21 mouse cellular contexts compared by ENCODE assay signal in the genomic region with DNA sequence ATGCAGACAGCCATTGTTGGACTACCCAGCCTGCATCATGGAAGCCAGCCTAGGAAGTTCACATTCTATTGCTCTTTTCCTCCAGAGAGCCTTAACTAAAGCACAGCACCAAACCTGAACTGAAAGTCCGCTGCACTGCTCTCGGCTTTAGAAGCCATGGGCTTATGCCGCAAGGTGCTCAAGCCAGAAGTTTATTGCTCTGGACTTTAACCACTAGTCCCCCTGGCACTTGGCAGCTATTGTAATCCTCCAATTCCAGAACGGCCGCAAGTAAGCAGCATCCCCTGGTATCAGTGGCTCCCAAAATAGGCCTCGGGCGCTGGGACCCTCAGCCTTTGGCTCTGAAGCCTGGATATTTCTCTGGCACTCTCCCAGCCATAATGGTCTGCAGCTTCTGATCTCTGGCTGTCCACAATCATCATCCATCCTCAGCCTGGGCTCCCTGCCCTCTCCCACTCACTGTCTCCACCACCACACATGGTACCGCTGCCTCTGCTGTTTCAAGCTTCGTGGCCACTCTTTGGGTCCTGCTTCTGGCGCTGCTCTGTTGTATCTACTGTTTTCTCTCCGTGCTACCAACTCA. TPM values are rescaled to one million over a fixed set of nuclear protein-coding genes. Genes with fewer than 3 reads are reported as not detected.
A peak's percentile ranks its signal among the peaks of the same experiment; 100 is the strongest.
DNase-seq lines count a peak whose midpoint lies in the region; ATAC-seq and TF ChIP-seq lines count a peak whose summit lies in the region.
"Had no signal": no experiment of that assay in that cellular context is flagged by ENCODE, and none has a peak within 500 bp of the region (broad histone marks: within the 10 kb centered on the region; RNA-seq: fewer than 3 reads in every experiment).

No protein-coding gene starts in this region.

- no peak overlapping the region for H3K9ac ChIP-seq in heart, embryonic 13.5 days
- no peak overlapping the region; the same call in 1 of the 2 replicates for H3K9ac ChIP-seq in heart, postnatal 0 days (replicated peaks; ENCODE audit: low read depth, low read length)
- H3K9ac ChIP-seq in kidney, embryonic 16.5 days (replicated peaks; ENCODE audit: low read length), result no peak overlapping the region
- no peak overlapping the region for H3K9ac ChIP-seq in lung, embryonic 15.5 days
- no peak overlapping the region for H3K9ac ChIP-seq in lung, postnatal 0 days (replicated peaks; ENCODE audit: low read depth)
- H3K9ac ChIP-seq: embryonic facial prominence, embryonic 12.5 days; forebrain, embryonic 15.5 days; hindbrain, embryonic 15.5 days had no signal

- ATAC-seq in heart, embryonic 13.5 days (ENCODE audit: extremely low read depth, insufficient number of reproducible peaks, low FRiP score, low TSS enrichment), result peak; percentile 23; the same call in 1 of the 2 replicates
- peak; percentile 45 for ATAC-seq in heart, postnatal 0 days (ENCODE audit: insufficient read depth, low read depth)
- no peak for ATAC-seq in kidney, embryonic 16.5 days (ENCODE audit: low FRiP score, low TSS enrichment)
- ATAC-seq in lung, embryonic 15.5 days (ENCODE audit: borderline replicate concordance, extremely low read depth, low FRiP score, low TSS enrichment), result 0 out of 2 replicates have a peak, but pooled peaks have one; percentile 19
- no peak for ATAC-seq in lung, postnatal 0 days
- ATAC-seq: activated CD4-positive, CD25-positive, alpha-beta regulatory T cell, adult 4 months; forebrain, embryonic 15.5 days; intestine, embryonic 16.5 days; Patski had no signal

- TF ChIP-seq POLR2A in kidney, adult 2 months (IDR thresholded peaks at IDR 0.05; ENCODE audit: low read depth, low read length), result no peak

- DNase-seq in heart, adult 9 months (ENCODE audit: low spot score in 2 of 2), result no peak
- DNase-seq in heart, postnatal 0 days (ENCODE audit: low spot score), result no peak
- DNase-seq in heart, adult 18-20 months, result no peak
- DNase-seq in kidney, adult 2 months, result peak; percentile 54
- no peak for DNase-seq in lung, postnatal 0 days (ENCODE audit: low spot score)
- DNase-seq: adrenal gland, postnatal 14 days; cerebellum, adult 11-12 months; cerebellum, adult 9-10 months; cerebellum, postnatal 25 days; gastrocnemius, postnatal 36 days; heart, adult 2 months had no signal

- peak overlapping the region; percentile 77 for H3K27ac ChIP-seq in heart, embryonic 13.5 days (replicated peaks)
- peak overlapping the region; percentile 80 for H3K27ac ChIP-seq in heart, postnatal 0 days (ENCODE audit: low read depth)
- H3K27ac ChIP-seq in kidney, adult 2 months (ENCODE audit: insufficient read depth, low read depth, low read length), result no peak overlapping the region
- no peak overlapping the region for H3K27ac ChIP-seq in kidney, embryonic 16.5 days (ENCODE audit: low read length)
- no peak overlapping the region for H3K27ac ChIP-seq in lung, embryonic 15.5 days
- no peak overlapping the region for H3K27ac ChIP-seq in lung, postnatal 0 days (ENCODE audit: low read length)
- H3K27ac ChIP-seq: embryonic facial prominence, embryonic 12.5 days; forebrain, embryonic 15.5 days; heart, adult 2 months; hindbrain, embryonic 15.5 days had no signal

- H3K4me1 ChIP-seq in heart, embryonic 13.5 days, result peaks cover 42% of the 10 kb centered on the region
- peaks cover 22% of the 10 kb centered on the region; the same call in 1 of the 2 replicates for H3K4me1 ChIP-seq in heart, postnatal 0 days (ENCODE audit: control insufficient read depth, insufficient read depth)
- no peaks in the 10 kb centered on the region; the same call in 1 of the 2 replicates for H3K4me1 ChIP-seq in kidney, adult 2 months (ENCODE audit: control insufficient read depth, insufficient read depth, low read length)
- peaks cover 5% of the 10 kb centered on the region; the same call in 1 of the 2 replicates for H3K4me1 ChIP-seq in kidney, embryonic 16.5 days (ENCODE audit: insufficient read depth, low read length)
- no peaks in the 10 kb centered on the region for H3K4me1 ChIP-seq in lung, embryonic 15.5 days
- H3K4me1 ChIP-seq in lung, postnatal 0 days (ENCODE audit: insufficient read depth, low read depth, low read length), result no peaks in the 10 kb centered on the region
- H3K4me1 ChIP-seq: forebrain, embryonic 15.5 days; hindbrain, embryonic 15.5 days had no signal

- TF ChIP-seq EP300 in heart, postnatal 0 days (IDR thresholded peaks at IDR 0.05; ENCODE audit: low read depth), result no peak
- TF ChIP-seq EP300 in lung, postnatal 0 days (IDR thresholded peaks at IDR 0.05), result no peak

- H3K4me2 ChIP-seq in heart, embryonic 13.5 days, result peak overlapping the region; percentile 39
- H3K4me2 ChIP-seq in heart, postnatal 0 days (ENCODE audit: low read depth, low read length), result 0 out of 2 replicates have a peak overlapping the region, but pooled peaks have one; percentile 4
- no peak overlapping the region for H3K4me2 ChIP-seq in kidney, embryonic 16.5 days (replicated peaks; ENCODE audit: low read depth, low read length)
- 0 out of 2 replicates have a peak overlapping the region, but pooled peaks have one; percentile 14 for H3K4me2 ChIP-seq in lung, embryonic 15.5 days
- H3K4me2 ChIP-seq in lung, postnatal 0 days (replicated peaks; ENCODE audit: low read depth, low read length), result no peak overlapping the region
- H3K4me2 ChIP-seq: embryonic facial prominence, embryonic 12.5 days; forebrain, embryonic 15.5 days; hindbrain, embryonic 15.5 days had no signal

- WGBS in heart, embryonic 13.5 days, result 52% methylated on average over 11 of the region's 11 CpGs
- WGBS in heart, postnatal 0 days, result 38% methylated on average over 11 of the region's 11 CpGs
- WGBS in kidney, adult 2 months, result 66% methylated on average over 11 of the region's 11 CpGs
- WGBS in kidney, embryonic 16.5 days, result 83% methylated on average over 11 of the region's 11 CpGs
- WGBS in lung, embryonic 15.5 days, result 77% methylated on average over 11 of the region's 11 CpGs
- 85% methylated on average over 11 of the region's 11 CpGs for WGBS in lung, postnatal 0 days

- no peaks in the 10 kb centered on the region for H3K27me3 ChIP-seq in heart, embryonic 13.5 days (replicated peaks)
- no peaks in the 10 kb centered on the region for H3K27me3 ChIP-seq in heart, postnatal 0 days (ENCODE audit: control insufficient read depth, insufficient read depth, low read length)
- no peaks in the 10 kb centered on the region for H3K27me3 ChIP-seq in kidney, adult 2 months (replicated peaks; ENCODE audit: control insufficient read depth, insufficient read depth, low read length)
- no peaks in the 10 kb centered on the region for H3K27me3 ChIP-seq in kidney, embryonic 16.5 days (ENCODE audit: insufficient read depth, low read length)
- no peaks in the 10 kb centered on the region for H3K27me3 ChIP-seq in lung, embryonic 15.5 days
- no peaks in the 10 kb centered on the region for H3K27me3 ChIP-seq in lung, postnatal 0 days (replicated peaks; ENCODE audit: insufficient read depth, low read length)
- H3K27me3 ChIP-seq: CH12.LX; embryonic facial prominence, embryonic 12.5 days; forebrain, embryonic 15.5 days; hindbrain, embryonic 15.5 days; Patski had no signal

- H3K9me3 ChIP-seq in heart, embryonic 13.5 days, result no peaks in the 10 kb centered on the region
- H3K9me3 ChIP-seq in heart, postnatal 0 days (replicated peaks; ENCODE audit: control insufficient read depth, low read length), result no peaks in the 10 kb centered on the region
- H3K9me3 ChIP-seq in kidney, embryonic 16.5 days (ENCODE audit: low read length), result no peaks in the 10 kb centered on the region
- no peaks in the 10 kb centered on the region for H3K9me3 ChIP-seq in lung, embryonic 15.5 days
- H3K9me3 ChIP-seq in lung, postnatal 0 days (ENCODE audit: low read length), result no peaks in the 10 kb centered on the region
- H3K9me3 ChIP-seq: embryonic facial prominence, embryonic 12.5 days; forebrain, embryonic 15.5 days; hindbrain, embryonic 15.5 days had no signal

- H3K36me3 ChIP-seq in heart, embryonic 13.5 days, result no peaks in the 10 kb centered on the region
- H3K36me3 ChIP-seq in heart, postnatal 0 days (replicated peaks; ENCODE audit: control insufficient read depth, insufficient read depth, low read length), result no peaks in the 10 kb centered on the region
- H3K36me3 ChIP-seq in kidney, adult 2 months (ENCODE audit: control insufficient read depth, insufficient read depth, low read length), result no peaks in the 10 kb centered on the region
- no peaks in the 10 kb centered on the region for H3K36me3 ChIP-seq in kidney, embryonic 16.5 days (ENCODE audit: insufficient read depth, low read length)
- H3K36me3 ChIP-seq in lung, embryonic 15.5 days, result no peaks in the 10 kb centered on the region
- H3K36me3 ChIP-seq in lung, postnatal 0 days (ENCODE audit: insufficient read depth, low read length), result no peaks in the 10 kb centered on the region
- H3K36me3 ChIP-seq: embryonic facial prominence, embryonic 12.5 days; forebrain, embryonic 15.5 days; hindbrain, embryonic 15.5 days had no signal

- no peak for TF ChIP-seq CTCF in heart, postnatal 0 days (IDR thresholded peaks at IDR 0.05; ENCODE audit: low read depth)
- TF ChIP-seq CTCF in kidney, adult 2 months (conservative IDR thresholded peaks at IDR 0.05; ENCODE audit: insufficient read depth, insufficient read length, low read depth, low read length), result no peak
- no peak for TF ChIP-seq CTCF in lung, postnatal 0 days (IDR thresholded peaks at IDR 0.05)

- H3K4me3 ChIP-seq in heart, embryonic 13.5 days, result no peak overlapping the region
- H3K4me3 ChIP-seq in heart, postnatal 0 days (ENCODE audit: low read depth, low read length), result no peak overlapping the region
- no peak overlapping the region for H3K4me3 ChIP-seq in kidney, adult 2 months (ENCODE audit: insufficient read depth, low read depth, low read length)
- H3K4me3 ChIP-seq in kidney, embryonic 16.5 days (ENCODE audit: low read length), result no peak overlapping the region
- H3K4me3 ChIP-seq in lung, embryonic 15.5 days, result no peak overlapping the region
- no peak overlapping the region for H3K4me3 ChIP-seq in lung, postnatal 0 days (ENCODE audit: low read depth, low read length)
- H3K4me3 ChIP-seq: embryonic facial prominence, embryonic 12.5 days; forebrain, embryonic 15.5 days; heart, adult 2 months; hindbrain, embryonic 15.5 days had no signal

RNA-seq across cellular contexts. Expression of a gene that starts 20.9 kb away (rescaled TPM):
- 5.2 and 7.2 TPM in 2 replicates for polyA plus RNA-seq in heart, embryonic 13.5 days (2015; fragmentation: Nextera tagmentation; extraction: Ambion mirVana)
- total RNA-seq in heart, postnatal 0 days (2014; rRNA removed; ENCODE audit: low replicate concordance), result 9.1 and 16.3 TPM in 2 replicates
- polyA plus RNA-seq in heart, postnatal 0 days (2015; fragmentation: Nextera tagmentation; extraction: Ambion mirVana), result 4.4 and 4.6 TPM in 2 replicates
- 10 to 100 TPM; 10.3 to 13.9 TPM for total RNA-seq in heart, adult 18-20 months (2021)
- 49.5 and 65.6 TPM in 2 replicates for polyA plus RNA-seq in kidney, adult 2 months (2012; rRNA removed)
- 18.2 and 20.8 TPM in 2 replicates for polyA plus RNA-seq in kidney, embryonic 16.5 days (2015; fragmentation: Nextera tagmentation; extraction: Ambion mirVana)
- 6.1 and 6.2 TPM in 2 replicates for polyA plus RNA-seq in lung, embryonic 15.5 days (2015; fragmentation: Nextera tagmentation; extraction: Ambion mirVana)
- polyA plus RNA-seq in lung, postnatal 0 days (2015; fragmentation: Nextera tagmentation; extraction: Ambion mirVana), result 4.9 and 5.6 TPM in 2 replicates
- polyA plus RNA-seq: activated CD4-positive, CD25-positive, alpha-beta regulatory T cell, adult 4 months had no signal

Comparison
In these comparisons a context has a peak if more than half of its experiments do, and no peak if none do; other contexts are left out.
1. ATAC-seq: peak in heart, embryonic 13.5 days (single experiment), heart, postnatal 0 days (single experiment) and lung, embryonic 15.5 days (single experiment); none in kidney, embryonic 16.5 days (single experiment) and lung, postnatal 0 days (single experiment).
2. H3K4me2 ChIP-seq: peak in heart, embryonic 13.5 days (single experiment), heart, postnatal 0 days (single experiment) and lung, embryonic 15.5 days (single experiment); none in kidney, embryonic 16.5 days (single experiment) and lung, postnatal 0 days (single experiment).
3. H3K27ac ChIP-seq: peak in heart, embryonic 13.5 days (single experiment) and heart, postnatal 0 days (single experiment); none in kidney, adult 2 months (single experiment), kidney, embryonic 16.5 days (single experiment), lung, embryonic 15.5 days (single experiment) and lung, postnatal 0 days (single experiment).